Mouse (Mus musculus) lung, adult 2 months (tissue): Measurements from ENCODE around the gene Pgs1.

Experiments used
- CTCF ChIP-seq: fragments of 200-500 bp; IDR thresholded peaks from 2 replicates; pipeline ENCODE4 v1.5.1; 2011; ENCODE audit warnings: mild to moderate bottlenecking, low read length, control low read depth; ENCODE audit not compliant: insufficient read depth
- POLR2A ChIP-seq: fragments of 200-500 bp; IDR thresholded peaks from 2 replicates; pipeline ENCODE4 v1.6.1; 2011; ENCODE audit warnings: low read depth, mild to moderate bottlenecking, control low read depth, low read length, borderline replicate concordance; ENCODE audit errors: extremely low read depth

DNA sequence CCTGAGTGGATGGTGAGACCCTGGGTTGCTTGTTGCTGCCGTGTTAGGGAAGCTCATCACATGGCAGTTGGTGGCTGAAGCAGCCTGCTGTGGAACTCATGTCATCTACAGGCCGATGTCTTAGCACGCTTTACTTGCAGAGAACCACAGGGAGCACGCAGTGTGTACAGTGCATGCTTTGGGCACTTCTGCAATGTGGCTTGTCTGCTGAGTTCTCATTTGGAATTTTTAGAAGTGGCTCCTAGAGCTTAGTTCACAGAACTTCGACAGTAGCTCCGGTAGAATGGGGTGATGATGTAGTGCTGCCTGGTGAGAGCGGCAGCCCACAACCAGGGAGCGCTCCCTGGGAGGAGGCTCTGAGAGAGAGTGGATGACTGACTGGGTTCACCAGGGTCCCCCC lies 22.8 kb downstream of the Pgs1 start:
- no peak for TF ChIP-seq POLR2A
- no peak for TF ChIP-seq CTCF
